Mouse (Mus musculus) forebrain, embryonic 13.5 days (tissue): Measurements from ENCODE around the gene Dusp8. TPM values are rescaled to one million over a fixed set of nuclear protein-coding genes. Genes with fewer than 3 reads are reported as not detected.

Experiments
- ATAC-seq: fragments of 200-750 bp; cut with Nextera tagmentation; 2 replicates; pipeline ENCODE4 v1.8.0; 2017
- H3K27ac ChIP-seq: fragments of 300-500 bp; sonication (generic); 2 replicates; pipeline ENCODE4 v1.5.1; 2015; ENCODE audit warnings: inconsistent platforms, mild to moderate bottlenecking, moderate library complexity
- H3K27me3 ChIP-seq: fragments of 300-500 bp; sonication (generic); 2 replicates; pipeline ENCODE4 v1.6.1; 2015; ENCODE audit warnings: mild to moderate bottlenecking, inconsistent platforms
- H3K36me3 ChIP-seq: fragments of 300-500 bp; sonication (generic); 2 replicates; pipeline ENCODE4 v1.6.1; 2015; ENCODE audit warnings: mild to moderate bottlenecking, inconsistent platforms; ENCODE audit not compliant: poor library complexity, severe bottlenecking
- H3K4me1 ChIP-seq: fragments of 300-500 bp; sonication (generic); 2 replicates; pipeline ENCODE4 v1.6.1; 2015; ENCODE audit warnings: inconsistent platforms
- H3K4me2 ChIP-seq: fragments of 300-500 bp; sonication (generic); 2 replicates; pipeline ENCODE4 v1.6.1; 2015; ENCODE audit warnings: inconsistent platforms, mild to moderate bottlenecking, moderate library complexity
- H3K4me3 ChIP-seq: fragments of 300-500 bp; sonication (generic); 2 replicates; pipeline ENCODE4 v1.5.1; 2015; ENCODE audit warnings: mild to moderate bottlenecking, inconsistent platforms
- H3K9ac ChIP-seq: fragments of 300-500 bp; sonication (generic); 2 replicates; pipeline ENCODE4 v1.6.1; 2015; ENCODE audit warnings: mild to moderate bottlenecking, inconsistent platforms
- H3K9me3 ChIP-seq: fragments of 300-500 bp; sonication (generic); replicated peaks from 2 replicates; pipeline ENCODE4 v1.6.1; 2016; ENCODE audit warnings: inconsistent platforms
- WGBS: fragments of 180-500 bp; shearing (Covaris S2); methylation state at CpG from one replicate; pipeline ENCODE4 v1.1.7; 2015; 5-methylcytosine and 5-hydroxymethylcytosine counted together
- polyA plus RNA-seq: library from polyadenylated mRNA; unstranded; fragments of >200 nt; fragmentation: Nextera tagmentation; extraction: Ambion mirVana; gene quantifications from 2 replicates; pipeline ENCODE4 v1.2.1, GENCODE M21; 2015

Gene Dusp8
- polyA plus RNA-seq, 1 experiment from 2014 or later, result 44.1 TPM

DNA sequence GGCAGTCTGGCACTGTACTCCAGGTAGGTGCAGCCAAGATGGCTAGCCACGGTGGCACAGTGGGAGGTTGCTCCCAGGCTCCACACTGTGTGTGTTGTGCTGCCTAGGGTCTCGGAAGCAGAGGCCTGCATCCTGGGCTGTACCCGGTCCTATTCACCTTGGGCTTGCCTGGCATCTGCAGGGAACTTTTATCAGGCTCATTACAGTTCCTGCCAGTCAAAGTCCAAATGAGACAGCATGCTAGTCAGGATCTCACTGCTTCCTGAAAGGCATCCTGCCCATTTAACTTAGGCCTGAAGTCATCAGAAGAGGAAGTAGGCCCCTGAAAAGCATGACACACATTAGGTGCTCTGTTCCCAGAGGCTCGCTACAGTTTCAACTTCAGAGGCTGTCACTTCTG lies 27.2 kb downstream of the Dusp8 start:
- Histone ChIP-seq H3K36me3 (no peaks in the 10 kb centered on the region), H3K4me2 (no peak overlapping the region), H3K9ac (no peak overlapping the region), H3K27ac (no peak overlapping the region), H3K4me1 (peaks cover 10% of the 10 kb centered on the region; the same call in 1 of the 2 replicates), H3K27me3 (peaks cover 24% of the 10 kb centered on the region; the same call in 1 of the 2 replicates), H3K4me3 (no peak overlapping the region), H3K9me3 (no peaks in the 10 kb centered on the region)
- WGBS, result 71% methylated on average over 4 of the region's 4 CpGs
- no peak for ATAC-seq

DNA sequence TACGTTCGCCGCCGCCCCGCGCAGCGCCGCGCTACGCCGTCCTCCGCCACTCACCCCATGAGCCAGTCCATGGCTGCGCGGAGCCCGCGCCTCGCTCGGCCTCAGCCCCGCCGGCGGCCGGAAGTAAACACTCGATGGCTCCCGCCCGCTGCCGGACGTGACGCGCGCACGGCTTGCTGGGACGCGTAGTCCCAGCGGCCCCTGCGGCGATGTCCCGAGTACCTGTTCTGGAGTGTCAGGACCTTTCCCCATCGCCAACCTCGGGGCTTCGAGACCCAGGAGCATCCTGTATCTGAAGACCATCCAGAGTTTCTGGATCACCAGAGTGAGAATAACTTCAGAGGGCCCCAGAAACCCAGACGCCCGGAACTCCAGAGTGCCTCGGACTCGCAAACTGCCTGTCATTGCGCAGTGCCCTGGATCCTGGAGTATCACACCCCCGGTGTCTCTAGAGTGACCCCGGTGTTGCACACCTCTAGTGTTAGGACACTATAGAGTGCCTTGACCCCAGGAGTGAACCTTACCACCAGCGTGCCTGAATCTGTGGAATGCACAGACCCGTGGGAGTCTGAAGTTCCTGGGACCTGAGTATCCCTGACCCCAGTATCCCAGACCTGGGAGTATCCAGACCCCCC lies 34.6 kb downstream of the Dusp8 start, which contains the start of gene Mob2:
TSS of gene Mob2 (minus strand) at position 135 of the 635 bp plus-strand sequence.
- peaks cover 19% of the 10 kb centered on the region for H3K4me1 ChIP-seq
- H3K27ac ChIP-seq, result peak within 1 kb of the TSS; percentile 59
- peak within 1 kb of the TSS; percentile 96 for H3K4me3 ChIP-seq
- H3K9me3 ChIP-seq, result no peaks in the 10 kb centered on the region
- H3K36me3 ChIP-seq, result peaks cover 7% of the 10 kb centered on the region
- peak; percentile 97 for ATAC-seq
- WGBS, result under 1% methylated on average over 49 of the region's 49 CpGs
- peak within 1 kb of the TSS; percentile 90 for H3K9ac ChIP-seq
- H3K4me2 ChIP-seq, result peak within 1 kb of the TSS; percentile 96
- H3K27me3 ChIP-seq, result peaks cover 8% of the 10 kb centered on the region; the same call in 1 of the 2 replicates

DNA sequence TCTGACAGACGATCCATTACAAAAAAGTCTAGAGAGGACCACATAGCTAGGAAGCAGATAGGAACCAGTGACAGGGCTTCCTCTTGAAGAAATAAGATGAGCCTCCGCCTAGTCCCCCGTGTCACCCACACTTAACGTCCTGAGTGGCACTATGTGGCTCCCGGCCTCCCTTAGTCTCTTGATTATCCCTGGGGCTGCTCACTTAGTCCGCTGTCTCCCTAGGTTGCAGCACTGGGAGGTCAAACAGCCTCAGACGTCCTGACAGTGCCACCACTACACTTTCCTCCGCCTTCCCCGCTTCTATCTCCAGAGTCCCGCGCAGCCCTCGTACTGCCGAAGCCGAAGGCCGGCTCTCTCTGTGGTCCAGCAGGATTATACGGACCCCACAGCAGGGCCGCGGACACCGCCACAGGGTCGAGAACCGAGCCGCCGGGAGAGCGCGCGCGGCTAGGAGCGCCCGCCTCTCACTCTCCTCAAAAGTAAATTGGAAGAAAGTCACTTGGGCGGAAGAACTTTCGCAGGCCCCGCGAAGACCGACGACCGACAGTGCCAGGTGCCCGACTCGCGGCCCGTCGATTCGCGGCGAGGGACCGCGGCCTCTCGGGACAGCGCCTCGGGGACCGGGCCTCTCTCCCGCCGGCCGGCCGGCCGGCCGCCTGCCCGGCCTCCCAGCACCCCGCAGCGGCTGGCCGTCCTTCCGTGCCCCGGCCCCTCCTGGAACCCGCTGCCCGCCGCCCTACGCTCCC lies 35.3 kb downstream of the Dusp8 start:
- H3K27me3 ChIP-seq, result 0 out of 2 replicates have a peak, but pooled peaks cover 4% of the 10 kb centered on the region
- peaks cover 10% of the 10 kb centered on the region for H3K36me3 ChIP-seq
- WGBS, result 2% methylated on average over 57 of the region's 66 CpGs
- peak overlapping the region; percentile 59 for H3K27ac ChIP-seq
- H3K9ac ChIP-seq, result peak overlapping the region; percentile 90
- peak overlapping the region; percentile 96 for H3K4me3 ChIP-seq
- H3K9me3 ChIP-seq, result no peaks in the 10 kb centered on the region
- H3K4me1 ChIP-seq, result peaks cover 19% of the 10 kb centered on the region
- peak; percentile 34 for ATAC-seq
- peak overlapping the region; percentile 96 for H3K4me2 ChIP-seq

DNA sequence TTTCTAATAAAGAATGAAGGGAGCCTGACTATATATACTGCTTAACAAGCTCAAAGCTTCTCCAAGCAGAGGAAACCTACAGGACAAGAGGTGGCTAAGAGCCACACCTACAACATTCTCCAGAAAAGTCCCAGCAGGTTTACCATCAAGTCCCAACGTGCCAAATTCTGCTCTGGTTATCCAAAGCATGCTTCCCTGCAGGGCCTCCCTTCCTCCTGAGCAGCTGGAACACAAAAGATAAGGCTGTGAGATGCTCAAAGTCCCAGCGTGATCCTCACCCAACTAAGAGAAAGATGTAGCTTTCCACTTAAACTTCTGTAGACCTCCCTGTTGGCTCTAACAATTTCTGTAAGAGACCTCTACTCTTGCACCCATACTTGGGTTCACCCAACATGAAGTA lies 36.6 kb downstream of the Dusp8 start:
- H3K36me3 ChIP-seq, result peaks cover 13% of the 10 kb centered on the region
- no peak overlapping the region for H3K4me2 ChIP-seq
- ATAC-seq, result no peak
- H3K27me3 ChIP-seq, result no peaks in the 10 kb centered on the region
- WGBS, result 64% methylated on average over 2 of the region's 2 CpGs
- no peak overlapping the region for H3K27ac ChIP-seq
- H3K9me3 ChIP-seq, result no peaks in the 10 kb centered on the region
- H3K9ac ChIP-seq, result no peak overlapping the region
- H3K4me3 ChIP-seq, result no peak overlapping the region
- H3K4me1 ChIP-seq, result peaks cover 19% of the 10 kb centered on the region

DNA sequence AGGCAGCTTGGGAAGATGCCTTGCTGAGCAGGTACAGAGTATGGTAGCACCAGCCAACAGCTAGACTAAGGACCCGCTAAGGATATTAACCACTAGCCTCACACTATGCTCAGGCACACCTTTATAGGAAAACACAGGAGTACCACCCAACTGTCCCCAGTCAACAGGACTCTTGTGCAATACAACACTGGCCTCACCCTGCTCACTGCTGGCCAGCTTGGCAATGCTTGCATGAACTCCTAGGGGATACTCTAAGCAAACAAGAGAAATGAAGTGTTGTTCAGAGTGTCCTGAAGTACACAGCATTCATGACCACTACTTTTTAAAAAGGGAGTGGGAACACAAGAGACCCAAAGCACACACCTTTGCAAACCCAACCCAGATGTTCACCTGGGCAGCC lies 38.5 kb downstream of the Dusp8 start:
- H3K9ac ChIP-seq, result no peak overlapping the region
- H3K27ac ChIP-seq, result no peak overlapping the region
- H3K36me3 ChIP-seq, result peaks cover 13% of the 10 kb centered on the region
- ATAC-seq, result no peak
- no peaks in the 10 kb centered on the region for H3K27me3 ChIP-seq
- H3K4me2 ChIP-seq, result no peak overlapping the region
- H3K9me3 ChIP-seq, result no peaks in the 10 kb centered on the region
- 100% methylated on average over 1 of the region's 1 CpGs for WGBS
- H3K4me3 ChIP-seq, result no peak overlapping the region
- peaks cover 19% of the 10 kb centered on the region for H3K4me1 ChIP-seq

DNA sequence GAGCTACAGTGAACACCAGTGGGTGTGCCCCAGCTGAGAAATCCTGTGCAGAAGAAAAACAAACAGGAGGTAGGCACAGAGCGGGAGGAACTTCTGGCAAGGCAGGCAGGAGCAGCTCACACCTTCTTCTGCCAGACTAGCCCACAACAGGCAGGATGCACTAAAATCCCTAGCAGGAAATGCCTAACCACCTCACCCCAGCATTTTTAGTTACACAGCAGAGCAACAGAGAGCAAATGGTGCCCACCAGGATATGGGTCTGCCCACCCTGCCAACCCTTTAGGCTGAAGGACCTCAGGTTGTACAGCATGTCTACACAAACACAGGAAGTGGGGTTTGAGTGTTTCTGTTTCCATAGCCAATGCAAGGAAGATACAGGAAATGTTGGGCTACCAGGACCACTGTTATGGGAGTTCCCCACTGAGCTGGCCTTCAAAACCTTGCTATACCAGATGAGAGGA lies 39.0 kb downstream of the Dusp8 start:
- H3K4me1 ChIP-seq, result peaks cover 17% of the 10 kb centered on the region
- no peak overlapping the region for H3K27ac ChIP-seq
- H3K27me3 ChIP-seq, result no peaks in the 10 kb centered on the region
- WGBS, result 81% methylated on average over 1 of the region's 1 CpGs
- H3K4me2 ChIP-seq, result no peak overlapping the region
- no peak for ATAC-seq
- no peak overlapping the region for H3K4me3 ChIP-seq
- no peaks in the 10 kb centered on the region for H3K9me3 ChIP-seq
- no peak overlapping the region for H3K9ac ChIP-seq
- H3K36me3 ChIP-seq, result peaks cover 13% of the 10 kb centered on the region

DNA sequence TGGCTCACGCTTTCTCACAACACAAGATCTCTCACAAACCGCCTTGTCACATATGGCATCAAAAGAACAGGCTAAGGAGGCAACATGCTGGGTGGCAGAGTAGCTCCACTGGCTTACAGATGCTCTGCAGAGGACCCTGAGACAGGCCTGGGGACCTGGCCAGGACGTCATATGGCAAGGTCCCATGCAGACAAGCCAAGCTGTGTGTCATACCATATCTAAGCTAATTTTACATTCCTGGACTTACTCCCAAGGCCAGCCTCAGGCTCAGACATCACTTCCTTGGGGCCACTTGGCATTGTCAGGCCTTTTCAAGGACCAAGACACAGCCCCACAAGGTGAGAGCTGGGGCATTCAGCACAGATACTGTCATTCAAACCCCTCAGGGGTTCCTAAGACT lies 40.2 kb downstream of the Dusp8 start:
- no peak for ATAC-seq
- Histone ChIP-seq H3K4me1 (peaks cover 12% of the 10 kb centered on the region), H3K36me3 (peaks cover 13% of the 10 kb centered on the region), H3K9ac (peak overlapping the region; percentile 23; the same call in 1 of the 2 replicates), H3K27ac (no peak overlapping the region), H3K27me3 (no peaks in the 10 kb centered on the region), H3K9me3 (no peaks in the 10 kb centered on the region), H3K4me2 (no peak overlapping the region), H3K4me3 (no peak overlapping the region)
- WGBS, result 89% methylated on average over 3 of the region's 3 CpGs

DNA sequence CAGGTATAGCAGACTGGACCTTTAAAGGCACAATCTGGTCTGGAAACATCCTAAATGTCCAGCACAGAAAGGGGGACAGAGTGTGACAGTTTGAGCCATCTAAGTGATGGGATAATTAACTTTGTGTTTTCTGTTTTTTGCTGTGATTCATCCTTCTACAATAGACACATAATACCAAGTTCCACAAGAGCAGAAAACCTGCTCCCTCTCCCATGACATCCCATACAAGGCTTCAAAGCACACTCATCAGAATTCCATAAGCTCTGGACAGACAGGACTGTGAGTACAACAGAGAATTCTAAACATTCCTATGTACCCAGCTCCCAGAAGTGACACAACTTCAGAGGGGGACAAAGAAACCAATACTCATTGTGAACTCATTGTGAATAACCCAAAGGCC lies 45.1 kb downstream of the Dusp8 start:
- Histone ChIP-seq H3K36me3 (peaks cover 22% of the 10 kb centered on the region), H3K9ac (no peak overlapping the region), H3K27me3 (no peaks in the 10 kb centered on the region), H3K9me3 (no peaks in the 10 kb centered on the region), H3K4me3 (no peak overlapping the region), H3K4me2 (no peak overlapping the region), H3K4me1 (0 out of 2 replicates have a peak, but pooled peaks cover under 1% of the 10 kb centered on the region), H3K27ac (no peak overlapping the region)
- ATAC-seq, result no peak

DNA sequence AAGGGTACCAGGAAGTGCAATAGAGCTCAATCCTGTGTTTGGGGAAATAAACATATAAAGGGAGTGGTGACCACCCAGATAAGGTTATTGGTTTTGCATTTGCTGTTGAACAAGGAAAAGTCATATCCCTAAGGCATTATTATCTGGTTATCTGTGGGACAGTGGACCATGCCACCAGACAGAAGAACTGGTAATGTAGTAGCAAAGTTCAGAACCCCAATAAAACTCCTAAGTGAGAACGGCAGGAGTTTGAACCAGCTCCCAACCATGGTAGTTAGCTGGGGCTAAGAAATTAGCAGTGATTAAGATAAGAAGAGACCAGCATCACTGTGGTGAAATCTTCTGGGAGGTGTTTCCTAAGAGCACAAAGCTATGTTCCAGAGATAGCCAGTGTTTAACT lies 49.7 kb downstream of the Dusp8 start:
- Histone ChIP-seq H3K36me3 (peaks cover 17% of the 10 kb centered on the region), H3K4me2 (no peak overlapping the region)
- WGBS, result 97% methylated on average over 1 of the region's 1 CpGs

DNA sequence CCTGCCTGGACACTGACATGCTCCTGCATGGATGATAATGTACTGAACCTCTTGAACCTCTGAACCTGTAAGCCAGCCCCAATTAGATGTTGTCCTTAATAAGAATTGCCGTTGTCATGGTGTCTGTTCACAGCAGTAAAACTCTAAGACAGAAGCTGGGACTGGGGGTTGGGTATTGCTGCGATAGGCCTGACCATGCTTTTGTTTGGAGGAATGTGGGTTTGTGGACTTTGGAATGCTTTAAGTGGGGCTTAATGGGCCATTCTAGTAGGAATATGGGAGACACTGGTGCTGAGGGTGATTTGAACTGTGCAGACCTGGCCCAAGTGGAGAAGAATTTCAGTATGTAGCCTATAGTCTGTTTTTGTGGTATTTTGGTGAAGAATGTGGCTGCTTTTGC lies 50.3 kb downstream of the Dusp8 start:
- no peaks in the 10 kb centered on the region for H3K27me3 ChIP-seq
- no peak overlapping the region for H3K27ac ChIP-seq
- no peaks in the 10 kb centered on the region for H3K9me3 ChIP-seq
- H3K4me3 ChIP-seq, result no peak overlapping the region
- no peak overlapping the region for H3K9ac ChIP-seq
- H3K36me3 ChIP-seq, result peaks cover 17% of the 10 kb centered on the region
- H3K4me1 ChIP-seq, result 0 out of 2 replicates have a peak, but pooled peaks cover 5% of the 10 kb centered on the region
- H3K4me2 ChIP-seq, result no peak overlapping the region
- no peak for ATAC-seq
- WGBS, result 15% methylated on average over 2 of the region's 2 CpGs

More for the DNA sequence above, 49.7 kb downstream of the Dusp8 start:
- no peak overlapping the region for H3K27ac ChIP-seq
- H3K27me3 ChIP-seq, result no peaks in the 10 kb centered on the region
- no peak overlapping the region for H3K9ac ChIP-seq
- 0 out of 2 replicates have a peak, but pooled peaks cover 5% of the 10 kb centered on the region for H3K4me1 ChIP-seq
- H3K9me3 ChIP-seq, result no peaks in the 10 kb centered on the region
- no peak for ATAC-seq
- H3K4me3 ChIP-seq, result no peak overlapping the region

DNA sequence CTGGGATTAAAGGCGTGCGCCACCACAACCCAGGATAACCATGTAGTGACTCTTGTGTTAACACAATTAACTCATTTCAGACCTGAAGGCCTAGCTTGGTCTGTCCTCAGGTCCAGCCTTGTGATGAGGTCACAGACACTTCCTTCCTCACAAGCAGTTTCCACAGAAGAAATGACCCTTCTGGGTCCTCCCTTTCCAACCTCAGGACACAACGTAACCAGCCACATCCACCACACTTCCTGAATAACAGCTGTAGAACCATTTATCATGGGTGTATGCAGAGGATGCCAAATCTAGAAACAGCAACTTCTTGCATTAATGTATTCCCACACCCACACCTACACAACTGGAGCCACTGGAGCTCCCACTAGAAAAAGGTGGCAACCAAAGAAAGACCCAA lies 54.9 kb downstream of the Dusp8 start:
- Histone ChIP-seq H3K4me1 (peaks cover 9% of the 10 kb centered on the region; the same call in 1 of the 2 replicates), H3K27ac (no peak overlapping the region), H3K36me3 (no peaks in the 10 kb centered on the region), H3K9ac (no peak overlapping the region), H3K9me3 (no peaks in the 10 kb centered on the region), H3K4me2 (no peak overlapping the region), H3K27me3 (no peaks in the 10 kb centered on the region), H3K4me3 (no peak overlapping the region)
- over 99% methylated on average over 3 of the region's 3 CpGs for WGBS
- no peak for ATAC-seq

DNA sequence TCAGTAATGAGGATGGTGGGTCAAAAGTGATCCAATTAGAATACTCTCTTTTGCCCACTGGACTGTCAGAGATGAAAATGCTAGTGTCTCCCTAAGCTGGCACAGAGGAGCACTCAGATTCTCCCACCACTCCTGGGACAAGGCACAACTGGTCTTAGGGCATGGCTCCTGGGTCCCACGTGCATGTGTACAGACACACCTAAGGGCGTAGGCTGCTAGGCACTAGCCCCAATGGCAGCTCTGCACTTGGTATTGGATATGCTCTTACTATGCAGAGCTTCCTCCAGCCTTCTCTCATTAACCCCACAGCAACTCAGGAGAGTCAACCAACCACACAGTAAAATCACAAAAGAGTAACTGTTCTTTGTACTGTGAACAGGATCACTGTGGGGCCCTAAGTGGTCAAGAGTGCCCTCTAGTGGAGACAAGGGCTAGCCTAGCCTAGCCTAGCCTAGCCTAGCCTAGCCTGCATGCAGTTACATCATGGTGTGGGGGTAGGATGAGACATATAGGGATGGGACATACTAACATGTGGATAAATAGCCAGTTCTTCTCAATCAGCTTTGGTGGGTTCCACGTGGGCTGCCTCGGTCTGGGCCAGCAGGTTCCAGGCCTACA lies 58.0 kb downstream of the Dusp8 start:
- H3K27ac ChIP-seq, result no peak overlapping the region
- no peaks in the 10 kb centered on the region for H3K9me3 ChIP-seq
- peaks cover 4% of the 10 kb centered on the region; the same call in 1 of the 2 replicates for H3K4me1 ChIP-seq
- ATAC-seq, result 0 out of 2 replicates have a peak, but pooled peaks have one; percentile 51
- no peak overlapping the region for H3K4me3 ChIP-seq
- no peaks in the 10 kb centered on the region for H3K36me3 ChIP-seq
- no peaks in the 10 kb centered on the region for H3K27me3 ChIP-seq
- WGBS, result 75% methylated on average over 4 of the region's 4 CpGs
- no peak overlapping the region for H3K4me2 ChIP-seq
- no peak overlapping the region for H3K9ac ChIP-seq
